Mouse (Mus musculus): ENCODE results near the gene 1700022I11Rik.
A peak's percentile ranks its signal among the peaks of the same experiment; 100 is the strongest.

The 1700022I11Rik gene

GRCm38 (mm10) chr4:42969304-42969703, at the start of gene 1700022I11Rik:
TSS of gene 1700022I11Rik (plus strand) at chr4:42969604.
- no peak for DNase-seq

DNA sequence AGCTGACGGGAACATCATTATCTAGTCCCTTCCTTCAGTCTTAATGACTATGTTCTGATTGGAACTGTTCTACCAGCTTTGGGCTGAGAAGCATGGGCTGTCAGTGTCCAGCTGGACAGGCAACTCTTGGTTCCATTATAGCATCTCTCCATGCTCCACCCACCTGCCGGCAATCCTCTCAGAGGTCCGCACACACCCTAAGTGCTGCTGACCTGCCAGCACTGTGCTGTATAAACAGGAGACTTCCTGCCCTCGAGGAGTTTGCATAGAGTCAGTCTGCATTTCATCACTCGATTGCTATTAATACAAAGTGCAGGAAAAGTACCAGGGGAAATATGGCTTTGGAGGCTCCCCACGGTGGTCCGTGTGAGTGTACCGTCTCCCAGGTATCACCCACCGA, 48.7 kb upstream of the 1700022I11Rik start:
- no peak for DNase-seq

- DNase-seq = no peak
Observed at GRCm38 (mm10) chr4:42921536-42921935, 47.9 kb upstream of the 1700022I11Rik start.

DNA sequence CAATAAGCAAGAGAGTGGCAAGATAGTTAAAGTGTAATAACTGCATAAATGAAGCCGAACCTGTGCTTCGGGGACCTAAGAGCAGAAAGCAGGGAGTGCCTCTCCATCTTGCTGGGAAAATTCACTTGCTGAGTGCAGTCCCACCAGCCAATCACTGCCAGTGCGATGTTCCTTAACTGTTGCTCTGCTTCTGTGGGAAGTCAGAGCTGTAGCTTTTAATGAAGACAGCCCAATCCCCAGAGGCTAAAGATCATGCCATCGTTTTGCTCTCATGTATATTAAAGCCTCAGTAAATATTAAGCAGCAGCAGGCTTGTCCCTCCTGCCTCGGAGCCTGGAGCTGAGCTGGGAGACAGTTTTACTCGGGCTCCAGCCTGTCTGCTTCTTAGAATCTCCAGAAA, 47.3 kb upstream of the 1700022I11Rik start:
- DNase-seq = no peak

DNA sequence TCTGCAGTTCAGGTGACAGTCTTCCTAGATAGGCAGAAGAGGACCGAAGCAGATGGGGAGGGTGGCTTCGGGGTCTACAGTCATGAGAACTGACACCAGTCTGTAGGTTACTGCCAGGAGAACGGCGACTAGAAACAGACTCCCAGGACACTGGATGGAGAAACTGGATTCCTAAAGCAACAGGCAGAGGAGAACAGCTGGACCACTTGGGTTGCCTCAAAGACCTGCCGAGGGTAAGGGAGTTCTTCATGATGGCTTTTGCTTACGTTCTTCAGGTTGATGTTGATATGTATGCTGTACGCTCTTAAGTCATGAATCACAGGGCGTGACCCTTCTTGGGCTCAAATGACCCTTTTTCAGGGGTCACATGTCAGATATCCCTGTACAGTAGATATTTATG, 46.9 kb upstream of the 1700022I11Rik start:
- no peak for DNase-seq

DNA sequence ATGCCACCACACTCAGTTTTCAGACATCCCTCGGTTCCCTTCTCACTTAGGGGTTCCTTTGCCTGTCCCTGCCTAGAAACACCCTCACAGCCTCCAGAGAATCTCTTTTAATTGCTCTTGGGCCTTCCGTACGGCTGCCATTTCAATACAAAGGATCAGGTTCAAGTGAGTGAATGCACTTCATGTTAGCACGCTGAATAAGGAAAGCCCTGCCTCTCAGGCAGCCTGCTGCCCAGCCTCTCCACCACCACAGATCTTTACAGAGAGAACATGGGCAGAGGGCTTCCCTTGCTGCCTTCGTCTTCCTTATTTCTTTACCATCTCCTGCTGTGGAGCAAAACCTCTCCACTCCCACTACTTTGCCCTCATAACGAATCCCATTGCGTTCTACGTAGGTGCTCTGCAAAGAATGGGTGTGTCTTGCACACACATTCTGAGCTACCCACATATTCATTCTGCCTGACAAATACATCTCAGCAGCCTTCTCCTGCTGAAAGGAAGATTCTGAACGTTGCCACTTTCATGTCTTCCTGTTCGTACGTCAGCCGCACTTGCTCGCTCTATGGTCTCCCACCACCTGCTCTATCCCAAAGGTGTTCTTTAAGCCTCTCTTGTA, 45.2 kb upstream of the 1700022I11Rik start:
- no peak for DNase-seq

- DNase-seq = no peak
Observed at GRCm38 (mm10) chr4:42928209-42928608, 41.2 kb upstream of the 1700022I11Rik start.

DNA sequence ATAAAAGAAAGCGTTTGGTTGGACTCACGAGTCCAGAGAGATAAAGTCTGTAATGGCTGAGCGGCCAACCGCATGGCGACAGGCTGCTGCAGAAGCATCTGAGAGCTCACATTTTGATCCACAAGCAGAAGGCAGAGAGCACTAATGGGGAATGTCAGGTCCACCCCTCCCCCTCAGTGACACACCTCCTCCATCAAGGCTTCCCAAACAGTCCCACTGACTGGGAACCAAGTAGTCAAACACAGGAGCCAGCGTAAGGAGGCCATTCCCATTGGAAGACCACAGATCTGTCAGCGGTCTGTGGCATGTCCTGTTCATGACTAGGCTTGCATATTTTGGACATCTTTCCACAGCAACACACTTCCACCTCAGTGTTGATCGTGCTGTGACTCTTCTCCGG, 40.5 kb upstream of the 1700022I11Rik start:
- no peak for DNase-seq

DNA sequence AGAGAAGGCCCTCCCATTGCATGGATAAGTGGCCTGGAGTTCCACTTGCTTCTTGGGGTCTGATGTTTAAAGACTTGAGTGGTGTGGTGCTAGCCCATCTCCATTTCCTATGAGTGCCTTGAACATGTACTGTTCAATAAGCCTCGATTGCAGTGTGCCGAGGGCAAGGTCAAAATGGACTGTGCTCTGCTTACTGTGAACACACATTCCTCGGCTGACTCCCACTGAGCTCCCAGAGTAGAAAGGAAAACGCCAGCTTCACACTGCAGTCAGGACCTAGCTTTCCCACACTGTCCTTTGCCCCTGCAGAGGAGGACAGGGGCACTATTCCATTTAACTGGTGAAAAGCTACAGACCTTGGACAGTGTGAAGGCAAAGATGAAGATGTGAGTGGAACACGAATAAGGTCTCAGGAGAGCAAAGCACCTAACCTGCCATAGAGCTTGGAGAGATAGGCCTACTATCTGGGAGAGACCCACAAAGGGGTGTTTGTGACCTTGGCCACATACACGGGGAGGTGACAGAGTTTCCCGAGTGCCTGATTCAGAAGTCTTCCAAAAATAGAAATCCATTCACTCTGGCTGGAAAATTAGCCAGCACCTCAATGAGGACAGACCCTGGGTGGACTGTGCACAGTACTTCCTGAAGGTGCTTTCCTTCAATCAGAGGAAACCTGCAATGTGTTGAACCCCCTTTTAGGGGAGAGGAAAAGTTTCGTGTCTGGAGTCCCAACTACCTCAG, 37.0 kb upstream of the 1700022I11Rik start:
- DNase-seq = no peak

- peak; percentile 58 for DNase-seq
Observed at GRCm38 (mm10) chr4:42933630-42934029, 35.8 kb upstream of the 1700022I11Rik start.

DNA sequence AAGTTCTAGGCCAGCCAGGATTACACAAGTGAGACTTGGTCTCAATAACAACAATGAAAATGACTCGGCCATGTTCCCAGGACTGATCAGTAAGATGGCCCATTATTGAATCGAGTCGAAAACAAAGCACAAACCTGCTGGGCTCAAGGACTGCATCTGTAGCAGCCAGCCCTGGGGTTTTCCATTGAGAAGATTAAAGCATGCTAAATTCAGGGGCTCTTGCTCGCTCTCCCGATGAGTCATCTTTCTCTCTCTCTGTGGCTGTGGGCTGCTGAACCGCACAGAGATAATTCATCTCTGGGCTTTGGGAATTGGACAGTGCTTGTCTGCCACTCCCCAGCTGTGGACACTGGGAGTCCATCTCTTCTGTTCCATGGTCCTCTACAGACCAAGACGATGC, 28.0 kb upstream of the 1700022I11Rik start:
- DNase-seq = no peak

DNA sequence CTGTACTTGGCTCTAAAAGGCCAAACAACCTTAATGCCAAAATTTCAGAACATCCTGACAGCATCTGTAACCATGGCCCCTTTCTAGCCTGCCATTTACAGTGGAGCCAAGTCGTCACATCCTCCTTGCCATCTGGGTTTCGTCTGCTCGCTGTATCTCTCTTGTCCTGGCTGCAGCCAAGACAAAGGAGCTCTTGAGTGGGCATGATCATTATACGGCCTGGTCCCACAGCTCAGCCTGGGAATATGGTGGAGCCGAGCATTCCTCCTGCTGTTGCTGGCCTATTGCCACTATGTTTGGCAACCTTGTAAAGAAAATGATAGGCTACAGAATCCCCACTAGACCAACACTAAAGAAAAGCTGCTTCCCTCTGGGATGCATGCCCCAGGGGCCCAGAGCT, 26.1 kb upstream of the 1700022I11Rik start:
- DNase-seq = no peak

GRCm38 (mm10) chr4:42944185-42944584, 25.2 kb upstream of the 1700022I11Rik start:
- no peak for DNase-seq

GRCm38 (mm10) chr4:42945043-42945442, 24.4 kb upstream of the 1700022I11Rik start:
- DNase-seq = no peak

DNA sequence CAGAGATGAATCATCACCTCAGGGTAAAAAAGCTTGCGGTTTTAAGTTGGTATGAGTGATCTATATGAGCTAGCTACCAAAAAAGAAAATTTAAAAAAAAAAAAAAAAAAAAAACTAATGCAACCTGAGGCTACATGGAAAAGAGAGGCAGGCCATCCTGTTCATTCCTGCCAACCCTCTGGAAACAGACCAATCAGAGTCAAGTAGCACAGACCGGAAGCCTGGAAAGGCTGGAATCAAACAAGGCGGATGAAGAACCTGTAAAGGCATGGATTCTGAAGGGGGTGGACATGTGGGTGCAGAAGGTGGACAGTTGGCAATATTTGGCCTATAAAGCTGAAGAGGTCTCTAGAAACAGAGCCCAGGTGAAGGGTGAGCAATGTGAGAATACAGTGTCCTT, 24.0 kb upstream of the 1700022I11Rik start:
- DNase-seq = no peak

DNA sequence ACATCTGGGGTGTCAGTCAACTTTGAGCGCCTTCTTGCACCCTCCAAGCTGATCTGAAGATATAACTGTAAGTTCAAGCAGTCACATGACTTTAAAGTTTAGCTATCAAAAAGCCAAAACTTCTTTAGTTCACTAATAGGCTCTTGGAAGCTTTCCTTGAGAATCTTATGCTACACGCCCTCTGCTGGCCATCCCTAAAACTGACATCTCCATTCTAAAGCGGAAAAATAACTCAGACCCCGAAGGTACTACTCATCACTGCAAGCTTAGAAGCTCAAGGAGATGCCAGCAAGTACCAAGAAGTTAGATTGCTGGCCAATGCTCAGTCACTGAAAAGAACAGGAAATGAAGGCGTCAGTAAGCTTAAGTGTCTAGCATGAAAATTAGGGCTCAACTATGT, 23.5 kb upstream of the 1700022I11Rik start:
- DNase-seq = peak; percentile 59

DNA sequence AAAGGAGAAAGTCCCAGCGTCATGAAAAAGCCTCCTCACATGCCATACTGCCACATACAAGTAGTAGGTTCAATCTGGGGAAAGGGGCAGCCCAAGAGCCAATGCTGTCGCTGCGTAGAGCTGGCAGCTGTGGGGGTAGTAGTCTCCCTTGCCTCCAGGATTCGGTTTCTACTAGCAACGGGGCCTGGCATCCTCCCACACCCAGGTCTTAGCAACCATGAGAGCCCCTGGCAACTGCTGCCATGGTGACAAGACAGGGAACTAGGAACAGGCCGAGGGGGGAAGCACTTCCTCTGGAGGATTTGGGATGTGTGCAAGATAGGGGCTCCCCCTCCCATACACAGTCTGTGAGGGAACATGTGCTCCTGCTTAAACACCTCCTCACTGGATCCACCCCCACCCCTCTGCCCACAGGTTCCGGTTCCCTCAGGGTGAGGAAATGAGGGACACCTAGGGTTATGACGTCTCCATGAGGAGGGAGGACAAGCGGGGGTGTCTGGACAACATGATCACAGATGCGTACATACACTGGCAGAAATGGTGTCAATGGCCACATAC, 22.6 kb upstream of the 1700022I11Rik start:
- no peak for DNase-seq

DNA sequence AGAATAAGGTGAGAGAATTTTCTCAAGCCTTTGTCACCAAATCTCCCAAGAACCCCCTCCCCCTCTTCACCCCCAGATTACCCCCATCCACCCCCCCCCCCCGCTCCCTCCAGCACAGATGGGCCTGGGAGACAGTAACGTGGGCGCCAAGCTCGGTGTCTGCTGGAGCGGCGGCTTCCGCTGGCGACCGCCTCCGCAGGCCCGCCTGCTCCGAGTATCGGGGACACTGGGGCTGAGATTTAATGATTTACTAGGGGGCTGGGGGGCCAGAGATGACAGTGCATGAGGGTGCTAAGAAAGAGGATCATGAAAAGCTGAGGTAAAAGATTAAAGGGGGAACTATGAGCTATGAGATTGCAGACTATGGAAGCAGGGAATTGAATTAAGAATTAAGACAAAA, 20.9 kb upstream of the 1700022I11Rik start:
- no peak for DNase-seq

GRCm38 (mm10) chr4:42949051-42949675, 20.2 kb upstream of the 1700022I11Rik start:
- DNase-seq = no peak

DNA sequence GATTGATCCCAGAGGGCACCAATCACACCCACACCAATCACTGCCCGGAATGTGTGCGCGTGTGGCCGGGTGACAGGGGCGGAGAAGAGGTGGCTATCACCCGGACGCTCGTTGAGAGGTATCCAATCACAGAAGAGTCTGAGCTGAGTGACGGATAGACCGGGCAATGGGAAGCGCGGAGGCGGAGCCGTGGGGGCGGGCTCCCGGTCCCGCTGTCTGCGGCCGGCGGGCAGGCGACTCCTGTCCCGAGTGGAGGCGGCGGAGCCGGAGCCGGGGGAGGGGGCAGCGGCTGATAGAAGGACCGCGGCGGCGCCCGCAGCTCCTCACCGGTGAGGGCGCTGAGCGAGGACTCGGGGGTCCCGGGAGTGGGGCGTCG, 19.7 kb upstream of the 1700022I11Rik start, which contains the start of gene Dnajb5:
Dnajb5 (plus strand) TSS at position 139 of the 376 bp plus-strand sequence.
- DNase-seq = peak; percentile 99

- peak; percentile 87 for DNase-seq
Observed at GRCm38 (mm10) chr4:42950065-42950558, 19.3 kb upstream of the 1700022I11Rik start.

- DNase-seq = no peak
Observed at GRCm38 (mm10) chr4:42951206-42952195, 17.9 kb upstream of the 1700022I11Rik start.
